Mouse (Mus musculus) liver, postnatal 0 days (tissue): ENCODE measurements at regions not wholly inside any gene's neighbourhood (a gene's known extent, or its start where the extent isn't known, plus 50 kb on each side); places are given as distances from the start of the nearest gene placed in this dataset.

Experiments used
- ATAC-seq: fragments of 200-750 bp; cut with Nextera tagmentation; 2 replicates; pipeline ENCODE4 v1.8.0; 2017; ENCODE audit warnings: mild to moderate bottlenecking, moderate library complexity
- DNase-seq: peaks from one replicate; pipeline ENCODE4 v3.0.0-alpha.2; 2016
- H3K27ac ChIP-seq: fragments of 300-500 bp; sonication (generic); 2 replicates; pipeline ENCODE4 v1.5.1; 2014; ENCODE audit warnings: antibody characterized with exemption, moderate library complexity, mild to moderate bottlenecking, low read depth
- H3K27me3 ChIP-seq: fragments of 300-500 bp; sonication (generic); 2 replicates; pipeline ENCODE4 v1.6.1; 2014; ENCODE audit warnings: low read length, control low read depth, mixed read lengths; ENCODE audit not compliant: insufficient read depth
- H3K36me3 ChIP-seq: fragments of 300-500 bp; sonication (generic); replicated peaks from 2 replicates; pipeline ENCODE4 v1.6.1; 2014; ENCODE audit warnings: mild to moderate bottlenecking, control low read depth, low read length, moderate library complexity, mixed read lengths; ENCODE audit not compliant: insufficient read depth
- H3K4me1 ChIP-seq: fragments of 300-500 bp; sonication (generic); 2 replicates; pipeline ENCODE4 v1.6.1; 2014; ENCODE audit warnings: antibody characterized with exemption, mild to moderate bottlenecking, control low read depth; ENCODE audit not compliant: insufficient read depth
- H3K4me2 ChIP-seq: fragments of 300-500 bp; sonication (generic); 2 replicates; pipeline ENCODE4 v1.6.1; 2014; ENCODE audit warnings: low read depth, mild to moderate bottlenecking, low read length, moderate library complexity, mixed read lengths
- H3K4me3 ChIP-seq: fragments of 300-500 bp; sonication (generic); 2 replicates; pipeline ENCODE4 v1.5.1; 2014; ENCODE audit warnings: low read depth, low read length
- H3K9ac ChIP-seq: fragments of 300-500 bp; sonication (generic); replicated peaks from 2 replicates; pipeline ENCODE4 v1.6.1; 2014; ENCODE audit warnings: mild to moderate bottlenecking, moderate library complexity
- H3K9me3 ChIP-seq: fragments of 300-500 bp; sonication (generic); 2 replicates; pipeline ENCODE4 v1.6.1; 2016; ENCODE audit warnings: mild to moderate bottlenecking, control low read depth, low read length, mixed read lengths
- CTCF ChIP-seq: sonication (generic); IDR thresholded peaks from 2 replicates; pipeline ENCODE4 v1.5.1; 2016; ENCODE audit warnings: antibody characterized with exemption, low read depth
- EP300 ChIP-seq: IDR thresholded peaks from 2 replicates; pipeline ENCODE4 v1.6.1; 2016; ENCODE audit warnings: antibody characterized with exemption, low read depth, mild to moderate bottlenecking
- WGBS: fragments of 180-500 bp; shearing (Covaris S2); extraction: QIAGEN DNeasy Blood & Tissue Kit; methylation state at CpG from one replicate; pipeline ENCODE4 v1.1.7; 2014; ENCODE audit not compliant: insufficient replicate concordance; 5-methylcytosine and 5-hydroxymethylcytosine counted together

DNA sequence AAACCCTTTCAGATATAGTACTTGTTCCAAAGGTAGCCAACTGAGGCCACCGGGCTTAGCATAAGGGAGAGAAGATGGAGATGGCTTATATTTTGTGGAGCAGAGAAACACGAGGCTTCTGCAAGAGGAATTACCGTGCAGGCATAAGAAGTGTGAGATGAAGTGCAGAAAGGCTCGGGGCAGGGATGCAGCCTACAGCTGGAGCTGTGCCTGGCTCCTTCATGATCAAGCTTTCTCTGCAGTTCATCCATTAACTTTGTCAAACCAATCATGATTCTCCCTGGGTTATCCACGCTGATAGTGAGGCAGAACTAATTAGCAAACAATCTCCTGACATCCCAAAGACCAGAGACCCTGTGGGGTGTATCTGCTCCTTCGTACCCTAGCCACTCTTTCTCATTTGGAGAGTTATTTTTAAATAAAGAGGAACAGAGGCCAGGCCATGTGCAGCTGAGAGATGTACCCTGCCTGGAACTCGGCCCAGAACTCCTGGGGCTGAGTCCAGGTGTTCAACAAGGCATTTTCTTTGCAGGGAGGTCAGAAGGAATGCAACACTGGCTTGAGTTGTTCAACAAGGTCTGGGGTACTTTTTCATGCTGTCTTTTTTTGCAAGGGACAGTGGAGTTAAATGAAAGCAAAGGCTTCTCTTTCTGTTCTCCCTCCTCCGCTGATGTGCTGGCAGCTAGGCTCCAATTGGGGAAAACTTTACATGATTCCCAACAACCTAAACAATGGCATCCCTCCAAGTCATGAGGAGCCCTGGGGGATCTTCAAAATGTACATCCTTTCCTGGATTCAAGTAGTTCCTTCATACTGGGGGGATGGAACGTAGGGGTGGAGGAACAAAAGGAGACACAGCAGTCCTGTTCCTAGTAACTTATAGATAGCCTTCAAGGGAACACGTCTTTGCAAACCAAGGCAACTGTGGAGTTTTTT lies 610.4 kb upstream of the Fam92a start:
- H3K27ac ChIP-seq, result no peak overlapping the region
- WGBS, result 60% methylated on average over 10 of the region's 10 CpGs

GRCm38 (mm10) chr4:12780254-12780653 lies 608.4 kb upstream of the Fam92a start:
- Histone ChIP-seq H3K36me3 (no peaks in the 10 kb centered on the region), H3K4me1 (no peaks in the 10 kb centered on the region), H3K9ac (no peak overlapping the region), H3K27ac (no peak overlapping the region), H3K9me3 (no peaks in the 10 kb centered on the region), H3K27me3 (no peaks in the 10 kb centered on the region), H3K4me2 (no peak overlapping the region), H3K4me3 (no peak overlapping the region)
- no peak for ATAC-seq
- no peak for DNase-seq
- TF ChIP-seq CTCF (no peak), EP300 (no peak)
- WGBS, result 71% methylated on average over 2 of the region's 2 CpGs

More for the DNA sequence above, 610.4 kb upstream of the Fam92a start:
- DNase-seq (no peak), ATAC-seq (no peak)
- Histone ChIP-seq H3K9ac (no peak overlapping the region), H3K4me1 (no peaks in the 10 kb centered on the region), H3K4me3 (no peak overlapping the region), H3K36me3 (no peaks in the 10 kb centered on the region), H3K27me3 (no peaks in the 10 kb centered on the region), H3K4me2 (no peak overlapping the region), H3K9me3 (no peaks in the 10 kb centered on the region)
- TF ChIP-seq CTCF (no peak), EP300 (no peak)

- no peaks in the 10 kb centered on the region for H3K27me3 ChIP-seq
- 52% methylated on average over 1 of the region's 1 CpGs for WGBS
- no peaks in the 10 kb centered on the region for H3K9me3 ChIP-seq
- DNase-seq (no peak), ATAC-seq (no peak)
- no peak overlapping the region for H3K4me2 ChIP-seq
- no peak overlapping the region for H3K9ac ChIP-seq
- no peaks in the 10 kb centered on the region for H3K36me3 ChIP-seq
- no peak overlapping the region for H3K27ac ChIP-seq
- H3K4me1 ChIP-seq, result no peaks in the 10 kb centered on the region
- H3K4me3 ChIP-seq, result no peak overlapping the region
- no peak for TF ChIP-seq EP300
- TF ChIP-seq CTCF, result no peak
Observed at GRCm38 (mm10) chr4:12779211-12779610, 607.4 kb upstream of the Fam92a start.

DNA sequence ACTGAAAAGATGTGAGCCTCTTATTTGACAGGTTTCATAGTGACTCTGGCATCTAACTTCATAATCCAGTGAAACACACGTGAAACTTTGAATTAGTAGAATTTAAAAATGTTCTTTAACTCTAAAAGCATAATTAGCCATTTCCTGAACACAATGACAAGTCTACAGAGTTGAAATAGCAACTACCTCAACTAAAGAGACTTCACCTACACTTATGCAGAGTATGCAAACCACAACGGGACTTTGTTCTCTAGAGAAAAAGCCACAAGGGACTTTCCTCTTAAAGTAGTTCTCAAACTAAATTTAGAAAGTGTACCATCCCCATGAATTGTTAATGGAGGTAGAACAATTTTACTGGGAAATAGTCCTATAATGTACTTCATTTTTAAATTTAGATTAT lies 606.3 kb upstream of the Fam92a start:
- H3K36me3 ChIP-seq, result no peaks in the 10 kb centered on the region
- TF ChIP-seq EP300, result no peak
- no peak for TF ChIP-seq CTCF
- H3K4me3 ChIP-seq, result no peak overlapping the region
- H3K27ac ChIP-seq, result no peak overlapping the region
- H3K27me3 ChIP-seq, result no peaks in the 10 kb centered on the region
- H3K9ac ChIP-seq, result no peak overlapping the region
- no peaks in the 10 kb centered on the region for H3K9me3 ChIP-seq
- 32% methylated on average over 2 of the region's 2 CpGs for whole genome bisulfite sequencing
- no peak for DNase-seq
- ATAC-seq, result no peak
- H3K4me2 ChIP-seq, result no peak overlapping the region
- H3K4me1 ChIP-seq, result no peaks in the 10 kb centered on the region

- DNase-seq (no peak), ATAC-seq (no peak)
- TF ChIP-seq CTCF, result no peak
- TF ChIP-seq EP300, result no peak
- H3K4me3 ChIP-seq, result no peak overlapping the region
- H3K9me3 ChIP-seq, result no peaks in the 10 kb centered on the region
- no peaks in the 10 kb centered on the region for H3K4me1 ChIP-seq
- H3K27me3 ChIP-seq, result no peaks in the 10 kb centered on the region
- H3K36me3 ChIP-seq, result no peaks in the 10 kb centered on the region
- no peak overlapping the region for H3K27ac ChIP-seq
- no peak overlapping the region for H3K4me2 ChIP-seq
- 80% methylated on average over 2 of the region's 2 CpGs for WGBS
- no peak overlapping the region for H3K9ac ChIP-seq
Observed at GRCm38 (mm10) chr4:12776217-12776578, 604.4 kb upstream of the Fam92a start.

DNA sequence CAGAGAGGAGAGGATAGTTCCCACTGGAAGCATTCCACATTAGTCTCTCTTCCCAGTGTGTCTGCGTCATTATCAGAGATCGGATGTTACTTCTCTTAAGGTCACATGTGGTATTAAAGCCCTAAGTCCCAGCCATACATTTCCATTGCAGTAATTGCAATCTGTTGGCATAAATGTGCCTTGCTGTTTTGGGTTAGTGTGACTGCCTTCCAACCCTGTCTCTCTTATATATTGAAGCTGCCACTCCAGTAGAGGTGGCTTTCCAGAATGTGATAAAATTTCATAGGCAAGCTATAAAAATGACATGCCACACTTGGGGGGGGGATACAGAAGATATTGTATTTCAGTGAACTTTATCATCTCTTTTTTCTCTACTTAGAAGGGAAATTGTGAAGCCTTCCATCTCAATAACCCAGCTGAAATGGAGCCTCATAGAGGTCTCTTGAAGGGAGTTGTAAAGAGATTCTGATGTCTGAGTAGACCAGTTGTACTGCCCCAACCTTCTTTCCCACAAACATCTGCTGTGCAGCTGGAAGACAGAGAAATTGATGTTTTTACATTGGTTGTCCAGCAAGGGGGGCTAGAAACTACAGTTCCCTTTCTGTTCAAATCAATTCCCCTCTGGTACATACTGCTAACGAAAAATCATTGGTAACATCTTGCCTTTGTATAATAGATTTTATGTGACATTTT lies 603.9 kb upstream of the Fam92a start:
- no peaks in the 10 kb centered on the region for H3K4me1 ChIP-seq
- no peaks in the 10 kb centered on the region for H3K36me3 ChIP-seq
- no peak overlapping the region for H3K9ac ChIP-seq
- no peak for DNase-seq
- no peak for ATAC-seq
- no peak overlapping the region for H3K4me2 ChIP-seq
- no peak overlapping the region for H3K27ac ChIP-seq
- H3K9me3 ChIP-seq, result no peaks in the 10 kb centered on the region
- WGBS, result 62% methylated on average over 3 of the region's 3 CpGs
- no peak for TF ChIP-seq CTCF
- no peak for TF ChIP-seq EP300
- no peaks in the 10 kb centered on the region for H3K27me3 ChIP-seq
- no peak overlapping the region for H3K4me3 ChIP-seq
